Mouse (Mus musculus) lung, embryonic 14.5 days (tissue): ENCODE measurements around the gene Htr2b. TPM values are rescaled to one million over a fixed set of nuclear protein-coding genes. Genes with fewer than 3 reads are reported as not detected.

Experiments
- ATAC-seq: fragments of 200-750 bp; cut with Nextera tagmentation; 2 replicates; pipeline ENCODE4 v1.8.0; 2017; ENCODE audit warnings: mild to moderate bottlenecking, moderate TSS enrichment, moderate library complexity; ENCODE audit not compliant: insufficient read depth
- DNase-seq: peaks from one replicate; pipeline ENCODE4 v3.0.0-alpha.2; 2015
- H3K27ac ChIP-seq: fragments of 300-500 bp; sonication (generic); 2 replicates; pipeline ENCODE4 v1.5.1; 2014; ENCODE audit warnings: low read depth, mild to moderate bottlenecking, moderate library complexity
- H3K27me3 ChIP-seq: fragments of 300-500 bp; sonication (generic); 2 replicates; pipeline ENCODE4 v1.6.1; 2014; ENCODE audit warnings: low read length, control low read depth; ENCODE audit not compliant: insufficient read depth
- H3K36me3 ChIP-seq: fragments of 300-500 bp; sonication (generic); 2 replicates; pipeline ENCODE4 v1.6.1; 2014; ENCODE audit warnings: control low read depth; ENCODE audit not compliant: insufficient read depth
- H3K4me1 ChIP-seq: fragments of 300-500 bp; sonication (generic); 2 replicates; pipeline ENCODE4 v1.6.1; 2014; ENCODE audit warnings: antibody characterized with exemption, control low read depth; ENCODE audit not compliant: insufficient read depth
- H3K4me2 ChIP-seq: fragments of 300-500 bp; sonication (generic); 2 replicates; pipeline ENCODE4 v1.6.1; 2014; ENCODE audit warnings: mild to moderate bottlenecking
- H3K4me3 ChIP-seq: fragments of 300-500 bp; sonication (generic); 2 replicates; pipeline ENCODE4 v1.5.1; 2014; ENCODE audit warnings: low read depth, low read length
- H3K9ac ChIP-seq: fragments of 300-500 bp; sonication (generic); 2 replicates; pipeline ENCODE4 v1.6.1; 2014
- H3K9me3 ChIP-seq: fragments of 300-500 bp; sonication (generic); 2 replicates; pipeline ENCODE4 v1.6.1; 2016; ENCODE audit warnings: low read depth, low read length, control low read depth
- CTCF ChIP-seq: IDR thresholded peaks from 2 replicates; pipeline ENCODE4 v1.5.1; 2016; ENCODE audit warnings: antibody characterized with exemption, low read depth
- WGBS: fragments of 180-500 bp; shearing (Covaris S2); extraction: QIAGEN DNeasy Blood & Tissue Kit; methylation state at CpG from one replicate; pipeline ENCODE4 v1.1.7; 2014; 5-methylcytosine and 5-hydroxymethylcytosine counted together
- polyA plus RNA-seq: library from polyadenylated mRNA; unstranded; fragments of >200 nt; fragmentation: Nextera tagmentation; extraction: Ambion mirVana; gene quantifications from 2 replicates; pipeline ENCODE4 v1.2.1, GENCODE M21; 2014

Htr2b gene
- polyA plus RNA-seq, 1 experiment from 2014 or later, result 0.63 TPM

GRCm38 (mm10) chr1:86144001-86144944, 32.5 kb upstream of the Htr2b start:
- TF ChIP-seq CTCF, result peak; percentile 30; the same call in 1 of the 2 replicates
- Histone ChIP-seq H3K4me1 (no peaks in the 10 kb centered on the region), H3K4me3 (no peak overlapping the region), H3K27me3 (no peaks in the 10 kb centered on the region), H3K4me2 (no peak overlapping the region), H3K9ac (no peak overlapping the region), H3K36me3 (peaks cover 11% of the 10 kb centered on the region; the same call in 1 of the 2 replicates), H3K9me3 (no peaks in the 10 kb centered on the region), H3K27ac (no peak overlapping the region)
- DNase-seq (no peak), ATAC-seq (no peak)
- 73% methylated on average over 21 of the region's 21 CpGs for WGBS

GRCm38 (mm10) chr1:86143165-86143564, 31.4 kb upstream of the Htr2b start:
- Histone ChIP-seq H3K36me3 (peaks cover 22% of the 10 kb centered on the region), H3K27me3 (no peaks in the 10 kb centered on the region), H3K9ac (no peak overlapping the region), H3K4me1 (no peaks in the 10 kb centered on the region), H3K27ac (no peak overlapping the region), H3K4me2 (no peak overlapping the region), H3K9me3 (no peaks in the 10 kb centered on the region), H3K4me3 (no peak overlapping the region)
- DNase-seq, result no peak
- no peak; the same call in 1 of the 2 replicates for ATAC-seq
- TF ChIP-seq CTCF, result no peak
- WGBS, result 73% methylated on average over 4 of the region's 4 CpGs

- TF ChIP-seq CTCF, result no peak
- H3K27ac ChIP-seq, result no peak overlapping the region
- H3K4me1 ChIP-seq, result no peaks in the 10 kb centered on the region
- no peak overlapping the region for H3K4me3 ChIP-seq
- H3K9me3 ChIP-seq, result no peaks in the 10 kb centered on the region
- DNase-seq, result no peak
- 83% methylated on average over 3 of the region's 3 CpGs for WGBS
- H3K4me2 ChIP-seq, result no peak overlapping the region
- H3K9ac ChIP-seq, result no peak overlapping the region
- no peak for ATAC-seq
- peaks cover 40% of the 10 kb centered on the region for H3K36me3 ChIP-seq
- no peaks in the 10 kb centered on the region for H3K27me3 ChIP-seq
These were observed 29.3 kb upstream of the Htr2b start for GRCm38 (mm10) chr1:86141081-86141480.

- no peak overlapping the region for H3K27ac ChIP-seq
- 90% methylated on average over 6 of the region's 6 CpGs for WGBS
- H3K9ac ChIP-seq, result no peak overlapping the region
- H3K36me3 ChIP-seq, result peaks cover 82% of the 10 kb centered on the region
- no peak overlapping the region for H3K4me3 ChIP-seq
- H3K4me1 ChIP-seq, result no peaks in the 10 kb centered on the region
- H3K27me3 ChIP-seq, result no peaks in the 10 kb centered on the region
- no peak for TF ChIP-seq CTCF
- no peak for DNase-seq
- H3K9me3 ChIP-seq, result no peaks in the 10 kb centered on the region
- no peak overlapping the region for H3K4me2 ChIP-seq
- ATAC-seq, result no peak
These were observed 23.5 kb upstream of the Htr2b start for GRCm38 (mm10) chr1:86135315-86135714.

GRCm38 (mm10) chr1:86133337-86133736, 21.6 kb upstream of the Htr2b start, which contains the start of gene Gm21972:
Gene Gm21972 (plus strand): TSS chr1:86133637.
- Histone ChIP-seq H3K9ac (no peak within 1 kb of the TSS), H3K4me3 (no peak within 1 kb of the TSS), H3K27ac (no peak within 1 kb of the TSS), H3K36me3 (peaks cover 79% of the 10 kb centered on the region), H3K27me3 (no peaks in the 10 kb centered on the region), H3K4me2 (no peak within 1 kb of the TSS), H3K4me1 (no peaks in the 10 kb centered on the region), H3K9me3 (no peaks in the 10 kb centered on the region)
- no peak for TF ChIP-seq CTCF
- 94% methylated on average over 4 of the region's 4 CpGs for WGBS
- DNase-seq (no peak), ATAC-seq (no peak)

- peaks cover 80% of the 10 kb centered on the region for H3K36me3 ChIP-seq
- no peak overlapping the region for H3K9ac ChIP-seq
- ATAC-seq (no peak), DNase-seq (no peak)
- H3K27ac ChIP-seq, result no peak overlapping the region
- 97% methylated on average over 2 of the region's 2 CpGs for WGBS
- no peaks in the 10 kb centered on the region for H3K27me3 ChIP-seq
- no peak for TF ChIP-seq CTCF
- no peaks in the 10 kb centered on the region for H3K9me3 ChIP-seq
- no peak overlapping the region for H3K4me3 ChIP-seq
- no peak overlapping the region for H3K4me2 ChIP-seq
- H3K4me1 ChIP-seq, result no peaks in the 10 kb centered on the region
These were observed 14.3 kb upstream of the Htr2b start for GRCm38 (mm10) chr1:86126036-86126435.

GRCm38 (mm10) chr1:86119549-86119948, 7.8 kb upstream of the Htr2b start:
- ATAC-seq, result no peak
- Histone ChIP-seq H3K36me3 (peaks cover 67% of the 10 kb centered on the region), H3K27ac (no peak overlapping the region)

More at GRCm38 (mm10) chr1:86119549-86119948, 7.8 kb upstream of the Htr2b start:
- no peaks in the 10 kb centered on the region for H3K9me3 ChIP-seq
- no peaks in the 10 kb centered on the region for H3K27me3 ChIP-seq
- 86% methylated on average over 4 of the region's 4 CpGs for WGBS
- no peak for DNase-seq
- H3K4me1 ChIP-seq, result no peaks in the 10 kb centered on the region
- H3K9ac ChIP-seq, result no peak overlapping the region
- no peak for TF ChIP-seq CTCF
- no peak overlapping the region for H3K4me3 ChIP-seq
- H3K4me2 ChIP-seq, result no peak overlapping the region
